Mouse (Mus musculus) midbrain, embryonic 13.5 days (tissue): Measurements from ENCODE around the gene Fam71f1. TPM values are rescaled to one million over a fixed set of nuclear protein-coding genes. Genes with fewer than 3 reads are reported as not detected.

ENCODE experiments used
- ATAC-seq: fragments of 200-750 bp; cut with Nextera tagmentation; 2 replicates; pipeline ENCODE4 v1.8.0; 2017; ENCODE audit warnings: mild to moderate bottlenecking, moderate TSS enrichment, moderate library complexity
- H3K27ac ChIP-seq: fragments of 300-500 bp; sonication (generic); 2 replicates; pipeline ENCODE4 v1.5.1; 2015; ENCODE audit warnings: inconsistent platforms, mild to moderate bottlenecking, moderate library complexity
- H3K27me3 ChIP-seq: fragments of 300-500 bp; sonication (generic); 2 replicates; pipeline ENCODE4 v1.6.1; 2015; ENCODE audit warnings: mild to moderate bottlenecking, inconsistent platforms
- H3K36me3 ChIP-seq: fragments of 300-500 bp; sonication (generic); 2 replicates; pipeline ENCODE4 v1.6.1; 2015; ENCODE audit warnings: mild to moderate bottlenecking, inconsistent platforms
- H3K4me1 ChIP-seq: fragments of 300-500 bp; sonication (generic); replicated peaks from 2 replicates; pipeline ENCODE4 v1.6.1; 2015; ENCODE audit warnings: inconsistent platforms
- H3K4me2 ChIP-seq: fragments of 300-500 bp; sonication (generic); replicated peaks from 2 replicates; pipeline ENCODE4 v1.6.1; 2015; ENCODE audit warnings: moderate library complexity, mild to moderate bottlenecking, inconsistent platforms
- H3K4me3 ChIP-seq: fragments of 300-500 bp; sonication (generic); replicated peaks from 2 replicates; pipeline ENCODE4 v1.5.1; 2015; ENCODE audit warnings: mild to moderate bottlenecking, inconsistent platforms
- H3K9ac ChIP-seq: fragments of 300-500 bp; sonication (generic); replicated peaks from 2 replicates; pipeline ENCODE4 v1.6.1; 2015; ENCODE audit warnings: mild to moderate bottlenecking, inconsistent platforms
- H3K9me3 ChIP-seq: fragments of 300-500 bp; sonication (generic); 2 replicates; pipeline ENCODE4 v1.6.1; 2016; ENCODE audit warnings: mild to moderate bottlenecking, inconsistent platforms
- WGBS: fragments of 180-500 bp; shearing (Covaris S2); methylation state at CpG from one replicate; pipeline ENCODE4 v1.1.7; 2015; 5-methylcytosine and 5-hydroxymethylcytosine counted together
- polyA plus RNA-seq: library from polyadenylated mRNA; unstranded; fragments of >200 nt; fragmentation: Nextera tagmentation; extraction: Ambion mirVana; gene quantifications from 2 replicates; pipeline ENCODE4 v1.2.1, GENCODE M21; 2015

Gene Fam71f1
- polyA plus RNA-seq, result not detected in 2 replicates

DNA sequence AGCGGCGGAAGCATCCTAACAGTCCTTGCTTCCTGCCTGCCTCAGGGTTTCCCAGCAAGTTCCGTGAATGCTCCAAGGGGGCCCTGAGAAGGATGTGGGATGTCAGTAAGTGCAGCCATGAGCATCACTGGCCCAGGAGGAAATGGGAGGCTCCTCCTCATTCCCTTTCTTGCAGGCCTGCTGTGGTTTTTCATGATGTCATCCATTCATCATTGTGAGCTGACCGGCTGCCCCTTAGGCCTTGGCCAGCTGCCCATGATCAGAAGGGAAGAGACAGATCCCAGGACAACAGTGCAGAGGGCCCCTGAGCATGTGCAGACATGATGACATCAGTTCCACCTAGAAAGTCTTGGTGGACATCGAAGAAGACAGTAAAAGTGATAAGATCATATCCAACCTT lies at the start of gene Fam71f1:
Fam71f1 (plus strand) TSS at position 262 of the 400 bp plus-strand sequence.
- Histone ChIP-seq H3K36me3 (no peaks in the 10 kb centered on the region), H3K9me3 (no peaks in the 10 kb centered on the region), H3K4me3 (no peak within 1 kb of the TSS), H3K27me3 (no peaks in the 10 kb centered on the region), H3K4me2 (no peak within 1 kb of the TSS), H3K4me1 (no peaks in the 10 kb centered on the region), H3K9ac (no peak within 1 kb of the TSS), H3K27ac (no peak within 1 kb of the TSS)
- ATAC-seq, result no peak
- WGBS, result 80% methylated on average over 5 of the region's 5 CpGs

DNA sequence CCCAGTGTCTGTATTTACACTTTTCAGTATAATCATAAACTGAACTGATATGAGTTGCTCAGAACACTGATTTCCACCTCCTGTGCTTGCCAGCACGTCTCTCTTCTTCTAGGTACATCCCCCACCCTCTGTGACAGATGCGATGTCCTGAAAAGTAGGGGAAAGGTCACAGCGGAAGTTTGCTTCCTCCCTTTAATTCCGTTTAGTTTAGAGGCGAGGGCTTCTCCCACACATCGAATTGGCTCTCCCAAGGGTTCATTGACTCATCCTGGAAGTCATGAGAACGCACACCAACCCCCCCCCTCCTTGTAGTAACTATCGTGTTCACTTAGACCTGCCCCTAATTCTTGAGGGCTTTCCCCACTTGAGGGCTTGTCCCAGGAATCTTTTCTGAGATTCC lies 48.0 kb upstream of the Fam71f1 start:
- Histone ChIP-seq H3K27me3 (no peaks in the 10 kb centered on the region), H3K4me1 (peaks cover 22% of the 10 kb centered on the region), H3K4me3 (no peak overlapping the region), H3K4me2 (no peak overlapping the region), H3K27ac (no peak overlapping the region), H3K36me3 (peaks cover 8% of the 10 kb centered on the region), H3K9me3 (no peaks in the 10 kb centered on the region), H3K9ac (no peak overlapping the region)
- ATAC-seq, result no peak
- WGBS, result 20% methylated on average over 8 of the region's 8 CpGs

DNA sequence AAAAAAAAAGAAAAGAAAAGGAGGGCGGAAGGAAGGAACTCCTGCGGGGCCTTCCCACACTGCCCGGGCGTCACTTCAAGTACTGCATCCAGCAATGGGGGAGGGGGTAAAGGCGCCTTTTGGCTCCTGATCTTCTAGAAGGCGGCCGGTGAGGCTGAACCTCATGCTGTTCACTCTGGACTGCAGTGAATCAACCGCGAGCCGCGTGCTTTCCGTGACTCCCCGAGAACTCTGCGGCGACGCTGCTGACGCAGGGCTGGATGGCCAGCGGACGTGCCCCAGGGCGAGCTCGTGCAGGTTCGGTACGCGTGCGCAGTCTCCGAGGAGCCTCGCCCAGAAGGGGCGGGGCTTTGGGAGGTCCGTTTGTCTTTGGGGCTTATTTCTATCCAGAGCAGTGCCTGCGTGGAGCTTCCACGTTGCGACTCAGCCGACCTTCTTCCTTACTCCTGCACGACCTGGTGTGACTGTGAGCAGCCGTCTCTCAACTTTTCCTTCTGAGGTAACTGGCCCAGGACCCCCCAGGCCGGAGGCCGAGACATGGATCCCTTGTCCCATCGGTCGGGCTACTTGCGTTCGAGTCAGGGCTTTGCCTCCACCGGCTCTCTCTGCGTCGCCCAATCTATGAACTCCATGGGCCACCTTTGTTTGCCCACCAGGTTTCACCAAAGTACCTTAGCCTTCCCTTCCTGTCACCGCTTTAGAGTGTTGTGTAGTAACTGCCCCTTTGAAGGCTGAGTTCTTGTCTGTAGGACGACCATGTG lies 46.4 kb upstream of the Fam71f1 start, which contains the start of gene Hilpda:
Hilpda (plus strand) TSS at position 177 of the 761 bp plus-strand sequence.
- Histone ChIP-seq H3K27me3 (no peaks in the 10 kb centered on the region), H3K4me2 (peak within 1 kb of the TSS; percentile 59), H3K9me3 (no peaks in the 10 kb centered on the region), H3K4me1 (peaks cover 29% of the 10 kb centered on the region), H3K36me3 (peaks cover 8% of the 10 kb centered on the region), H3K9ac (peak within 1 kb of the TSS; percentile 59), H3K27ac (no peak within 1 kb of the TSS), H3K4me3 (peak within 1 kb of the TSS; percentile 55)
- under 1% methylated on average over 46 of the region's 46 CpGs for WGBS
- peak; percentile 97 for ATAC-seq

DNA sequence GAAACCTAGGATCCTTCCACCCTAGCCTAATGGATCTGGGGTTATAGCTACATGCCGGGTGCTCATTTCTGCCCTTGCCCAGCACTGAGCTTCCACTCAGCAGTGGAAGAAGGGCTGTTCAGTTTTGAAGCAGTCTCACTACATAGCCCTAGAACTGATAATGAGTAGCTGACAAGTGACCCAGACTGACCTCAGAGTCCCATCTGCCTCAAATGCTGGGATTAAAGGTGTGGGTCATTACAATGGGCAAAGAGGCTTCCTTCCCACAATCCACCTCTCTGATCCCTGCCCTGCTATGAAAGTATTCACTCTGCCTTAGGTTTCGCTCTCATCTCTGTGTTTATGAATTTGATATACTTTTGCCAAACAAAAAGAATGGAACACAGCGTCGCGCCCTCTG lies 42.2 kb upstream of the Fam71f1 start:
- no peaks in the 10 kb centered on the region for H3K27me3 ChIP-seq
- peaks cover 8% of the 10 kb centered on the region for H3K36me3 ChIP-seq
- H3K4me3 ChIP-seq, result no peak overlapping the region
- no peaks in the 10 kb centered on the region for H3K9me3 ChIP-seq
- no peak for ATAC-seq
- H3K9ac ChIP-seq, result no peak overlapping the region; the same call in 1 of the 2 replicates
- 0 out of 2 replicates have a peak overlapping the region, but pooled peaks have one; percentile 9 for H3K27ac ChIP-seq
- no peak overlapping the region; the same call in 1 of the 2 replicates for H3K4me2 ChIP-seq
- 87% methylated on average over 5 of the region's 5 CpGs for WGBS
- peaks cover 36% of the 10 kb centered on the region for H3K4me1 ChIP-seq

DNA sequence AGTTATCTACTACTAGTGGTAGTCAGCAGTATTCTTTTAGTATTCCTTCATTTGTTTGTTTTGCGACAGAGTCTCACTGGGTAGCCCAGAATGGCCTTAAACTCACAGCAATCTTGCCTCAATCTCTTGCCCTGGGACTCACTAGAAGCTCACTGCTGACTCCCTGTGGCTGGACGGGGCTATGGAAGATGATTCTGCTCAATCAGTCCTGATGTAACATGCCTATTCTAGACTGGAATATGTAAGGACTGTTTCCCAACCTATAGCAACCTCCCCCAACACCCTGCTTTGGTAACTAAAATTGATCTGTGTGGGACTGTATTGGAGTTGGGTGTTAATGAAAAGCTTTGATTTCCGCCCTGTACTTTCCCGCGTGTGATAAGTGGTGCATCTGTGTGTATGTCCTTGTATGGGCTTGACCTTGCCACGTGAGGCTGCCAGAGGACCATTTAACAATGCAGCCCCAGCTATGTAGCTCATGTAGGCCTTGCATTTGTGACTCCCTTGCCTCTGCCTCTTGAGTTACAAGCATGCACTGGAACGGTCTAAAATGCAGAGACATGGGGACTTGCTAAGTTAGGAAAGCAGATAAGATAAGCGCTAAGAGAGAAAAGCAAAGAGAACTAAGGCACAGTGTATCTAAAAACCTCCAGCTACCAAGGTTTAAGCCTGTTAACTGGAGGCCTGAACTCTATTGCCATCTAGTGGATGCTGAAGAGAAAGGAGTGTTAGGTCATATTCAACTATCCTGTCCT lies 40.2 kb upstream of the Fam71f1 start:
- H3K4me1 ChIP-seq, result peaks cover 25% of the 10 kb centered on the region
- H3K27ac ChIP-seq, result no peak overlapping the region
- H3K9ac ChIP-seq, result no peak overlapping the region
- no peaks in the 10 kb centered on the region for H3K27me3 ChIP-seq
- 32% methylated on average over 8 of the region's 8 CpGs for WGBS
- no peak overlapping the region for H3K4me2 ChIP-seq
- peak; percentile 53; the same call in 1 of the 2 replicates for ATAC-seq
- no peak overlapping the region for H3K4me3 ChIP-seq
- H3K36me3 ChIP-seq, result peaks cover 8% of the 10 kb centered on the region
- H3K9me3 ChIP-seq, result no peaks in the 10 kb centered on the region

DNA sequence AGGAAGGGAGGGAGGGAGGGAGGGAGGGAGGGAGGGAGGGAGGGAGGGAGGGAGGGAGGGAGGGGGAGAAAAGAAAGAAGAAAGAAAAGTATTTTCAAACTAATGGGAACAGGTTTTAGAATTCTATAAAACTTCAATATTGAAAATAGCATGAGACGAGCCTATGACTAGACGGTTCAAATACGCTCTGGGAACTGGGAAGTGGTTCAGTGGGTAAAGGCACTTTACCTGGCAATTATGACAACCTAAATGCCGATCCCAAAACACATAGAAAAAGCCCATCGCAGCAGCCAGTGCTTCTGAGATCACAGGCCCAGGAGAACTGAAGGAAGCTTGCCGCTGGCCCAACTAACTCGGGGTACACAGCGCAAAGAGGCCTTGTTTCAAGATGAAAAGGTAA lies 39.6 kb upstream of the Fam71f1 start, which contains the start of gene Fam71f2:
Fam71f2 (plus strand) TSS at position 301 of the 400 bp plus-strand sequence.
- ATAC-seq, result peak; percentile 43; the same call in 1 of the 2 replicates
- 82% methylated on average over 8 of the region's 8 CpGs for WGBS
- no peak within 1 kb of the TSS for H3K4me2 ChIP-seq
- peaks cover 8% of the 10 kb centered on the region for H3K36me3 ChIP-seq
- no peaks in the 10 kb centered on the region for H3K27me3 ChIP-seq
- H3K9ac ChIP-seq, result no peak within 1 kb of the TSS
- no peak within 1 kb of the TSS for H3K4me3 ChIP-seq
- H3K4me1 ChIP-seq, result peaks cover 20% of the 10 kb centered on the region
- no peak within 1 kb of the TSS for H3K27ac ChIP-seq
- no peaks in the 10 kb centered on the region for H3K9me3 ChIP-seq

DNA sequence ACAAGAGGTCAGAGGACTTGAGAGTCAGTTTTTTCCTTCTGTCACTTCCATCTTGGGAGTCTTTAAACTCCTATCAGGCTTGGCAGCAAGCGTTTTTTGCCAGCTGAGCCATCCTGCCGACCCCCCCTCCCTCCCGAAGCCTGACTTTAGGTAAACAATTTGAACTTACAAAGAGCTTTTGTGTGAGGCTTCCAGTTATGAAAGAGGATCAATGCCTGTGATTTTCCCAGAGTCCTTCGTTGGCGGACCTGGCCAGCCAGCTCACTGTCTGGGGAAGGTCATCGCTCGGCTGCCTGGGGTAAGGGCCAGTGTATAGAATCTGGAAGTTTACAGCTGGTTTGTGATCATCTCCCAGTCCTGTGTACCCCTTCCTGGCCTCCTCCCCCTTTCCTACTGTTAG lies 38.3 kb upstream of the Fam71f1 start:
- Histone ChIP-seq H3K27ac (no peak overlapping the region), H3K27me3 (no peaks in the 10 kb centered on the region), H3K4me1 (peaks cover 13% of the 10 kb centered on the region; the same call in 1 of the 2 replicates), H3K4me2 (no peak overlapping the region), H3K36me3 (no peaks in the 10 kb centered on the region), H3K4me3 (no peak overlapping the region), H3K9ac (peak overlapping the region; percentile 36; the same call in 1 of the 2 replicates), H3K9me3 (no peaks in the 10 kb centered on the region)
- WGBS, result 37% methylated on average over 7 of the region's 7 CpGs
- ATAC-seq, result no peak

DNA sequence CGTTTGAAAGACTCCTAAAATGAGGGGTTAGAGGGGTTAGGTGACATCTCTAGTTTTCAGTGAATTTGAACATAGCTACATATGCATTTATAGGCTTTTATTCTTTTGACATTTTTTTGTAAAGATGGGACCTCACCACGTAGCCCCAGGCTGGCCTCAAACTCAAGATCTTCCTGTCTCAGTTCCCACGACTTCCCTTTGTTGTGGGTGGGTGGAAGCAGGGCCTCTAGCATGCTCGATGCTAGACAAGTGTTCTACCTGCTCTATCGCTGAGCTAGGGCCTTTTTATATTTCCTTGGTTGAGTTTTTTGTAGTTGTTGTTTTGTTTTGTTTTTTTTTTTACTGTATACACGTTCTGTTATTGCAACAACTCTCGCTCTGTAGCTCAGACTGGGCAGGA lies 32.1 kb upstream of the Fam71f1 start:
- H3K36me3 ChIP-seq, result no peaks in the 10 kb centered on the region
- no peak overlapping the region for H3K9ac ChIP-seq
- no peaks in the 10 kb centered on the region for H3K27me3 ChIP-seq
- no peak overlapping the region for H3K4me3 ChIP-seq
- no peak overlapping the region for H3K27ac ChIP-seq
- no peak for ATAC-seq
- 73% methylated on average over 7 of the region's 7 CpGs for WGBS
- no peaks in the 10 kb centered on the region for H3K9me3 ChIP-seq
- 0 out of 2 replicates have a peak, but pooled peaks cover 7% of the 10 kb centered on the region for H3K4me1 ChIP-seq
- H3K4me2 ChIP-seq, result no peak overlapping the region

DNA sequence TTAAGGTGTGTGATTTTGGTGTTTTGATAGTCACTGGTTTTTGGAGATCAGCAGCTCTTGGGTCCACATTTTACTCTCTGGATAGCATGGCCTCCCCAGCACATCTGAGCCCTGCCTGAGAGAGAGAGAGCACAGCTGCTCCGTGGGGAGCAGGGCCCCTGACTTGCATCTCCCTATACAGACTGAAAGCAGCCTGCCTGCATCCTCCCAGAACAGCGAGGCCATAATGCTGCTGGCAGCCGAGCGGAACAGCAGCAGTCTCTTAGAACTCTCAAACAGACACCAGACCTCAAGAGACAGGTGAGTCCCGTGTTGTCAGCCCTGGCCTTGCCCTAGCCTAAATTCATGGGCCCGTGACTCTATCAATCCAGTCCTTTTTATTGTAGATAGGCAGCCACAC lies 31.5 kb upstream of the Fam71f1 start:
- Histone ChIP-seq H3K36me3 (no peaks in the 10 kb centered on the region), H3K4me2 (no peak overlapping the region), H3K9ac (peak overlapping the region; percentile 28; the same call in 1 of the 2 replicates), H3K27me3 (no peaks in the 10 kb centered on the region), H3K4me1 (0 out of 2 replicates have a peak, but pooled peaks cover 7% of the 10 kb centered on the region), H3K9me3 (no peaks in the 10 kb centered on the region), H3K27ac (no peak overlapping the region), H3K4me3 (no peak overlapping the region)
- no peak for ATAC-seq
- WGBS, result 16% methylated on average over 6 of the region's 6 CpGs

DNA sequence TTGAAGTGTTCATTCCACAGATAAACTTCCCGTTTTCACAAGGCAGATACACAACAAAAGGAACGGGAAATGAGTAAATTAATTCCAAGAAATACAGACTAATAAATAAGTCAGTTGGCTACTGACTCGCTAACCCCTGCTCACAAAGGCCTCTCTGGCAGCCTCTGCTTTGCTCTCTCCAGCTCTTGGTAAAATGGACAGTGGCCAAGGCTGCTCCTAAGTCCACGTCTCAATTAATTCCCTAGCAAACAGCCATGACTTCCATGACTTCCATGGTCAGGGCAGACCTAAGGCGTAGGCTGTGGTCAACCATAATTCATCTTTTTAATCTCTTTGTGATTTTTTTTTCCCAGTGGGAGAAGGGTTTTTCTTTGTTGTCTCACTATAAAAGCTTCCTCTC lies 31.0 kb upstream of the Fam71f1 start:
- Histone ChIP-seq H3K27me3 (no peaks in the 10 kb centered on the region), H3K4me2 (no peak overlapping the region), H3K4me1 (0 out of 2 replicates have a peak, but pooled peaks cover 7% of the 10 kb centered on the region), H3K27ac (no peak overlapping the region), H3K36me3 (no peaks in the 10 kb centered on the region), H3K9me3 (no peaks in the 10 kb centered on the region), H3K9ac (no peak overlapping the region), H3K4me3 (no peak overlapping the region)
- ATAC-seq, result no peak
- 37% methylated on average over 5 of the region's 5 CpGs for WGBS

DNA sequence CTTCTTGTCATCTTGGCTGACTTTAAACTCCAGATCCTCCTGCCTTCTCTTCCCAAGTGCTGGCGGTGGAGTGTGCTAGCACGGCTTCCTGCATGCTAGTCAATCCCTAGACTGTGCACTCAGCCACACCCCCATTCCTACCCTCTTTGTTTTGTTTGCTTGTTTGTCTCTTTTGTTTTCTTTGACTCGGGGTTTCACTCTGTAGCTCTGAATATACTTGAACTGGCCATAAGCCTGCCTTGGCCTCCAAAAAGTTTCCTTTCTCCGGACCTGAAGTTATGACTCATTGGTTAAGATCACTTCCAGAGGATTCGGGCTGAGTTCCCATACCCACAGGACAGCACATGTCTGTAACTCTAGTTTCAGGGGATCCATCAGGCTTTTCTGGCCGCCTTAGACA lies 30.3 kb upstream of the Fam71f1 start:
- Histone ChIP-seq H3K27ac (no peak overlapping the region), H3K4me1 (0 out of 2 replicates have a peak, but pooled peaks cover 7% of the 10 kb centered on the region), H3K9me3 (no peaks in the 10 kb centered on the region), H3K27me3 (no peaks in the 10 kb centered on the region), H3K4me3 (no peak overlapping the region), H3K9ac (no peak overlapping the region), H3K4me2 (no peak overlapping the region), H3K36me3 (no peaks in the 10 kb centered on the region)
- ATAC-seq, result no peak
- 63% methylated on average over 6 of the region's 6 CpGs for WGBS

DNA sequence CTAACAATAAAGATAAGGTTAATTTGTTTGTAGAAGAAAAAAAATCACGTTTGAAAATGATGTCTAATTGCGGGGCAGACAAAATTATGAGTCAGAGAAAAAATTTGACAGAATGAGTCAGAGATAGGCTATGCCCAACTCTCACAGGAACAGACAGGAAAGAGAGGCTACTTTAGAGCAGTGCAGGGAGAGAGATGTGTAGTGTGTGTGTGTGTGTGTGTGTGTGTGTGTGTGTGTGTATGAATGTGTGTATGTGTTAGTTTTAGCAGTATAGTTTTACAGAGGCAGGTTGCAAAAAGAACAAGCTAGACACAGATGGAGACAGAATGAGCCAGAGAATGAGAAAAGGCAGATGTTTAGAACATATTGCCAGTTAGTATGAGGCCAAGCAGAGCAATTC lies 19.8 kb upstream of the Fam71f1 start:
- WGBS, result 85% methylated on average over 2 of the region's 2 CpGs
- H3K27ac ChIP-seq, result no peak overlapping the region
- H3K9me3 ChIP-seq, result no peaks in the 10 kb centered on the region

More for the DNA sequence above, 19.8 kb upstream of the Fam71f1 start:
- ATAC-seq, result no peak
- H3K9ac ChIP-seq, result no peak overlapping the region
- H3K4me3 ChIP-seq, result no peak overlapping the region
- H3K4me1 ChIP-seq, result no peaks in the 10 kb centered on the region
- no peak overlapping the region for H3K4me2 ChIP-seq
- H3K27me3 ChIP-seq, result no peaks in the 10 kb centered on the region
- no peaks in the 10 kb centered on the region for H3K36me3 ChIP-seq
